Mouse (Mus musculus): ENCODE data around the gene Fmnl2. TPM values are rescaled to one million over a fixed set of nuclear protein-coding genes. Genes with fewer than 3 reads are reported as not detected.

Fmnl2 gene
- polyA plus RNA-seq, 1 experiment from 2014 or later: 17.1 TPM

DNA sequence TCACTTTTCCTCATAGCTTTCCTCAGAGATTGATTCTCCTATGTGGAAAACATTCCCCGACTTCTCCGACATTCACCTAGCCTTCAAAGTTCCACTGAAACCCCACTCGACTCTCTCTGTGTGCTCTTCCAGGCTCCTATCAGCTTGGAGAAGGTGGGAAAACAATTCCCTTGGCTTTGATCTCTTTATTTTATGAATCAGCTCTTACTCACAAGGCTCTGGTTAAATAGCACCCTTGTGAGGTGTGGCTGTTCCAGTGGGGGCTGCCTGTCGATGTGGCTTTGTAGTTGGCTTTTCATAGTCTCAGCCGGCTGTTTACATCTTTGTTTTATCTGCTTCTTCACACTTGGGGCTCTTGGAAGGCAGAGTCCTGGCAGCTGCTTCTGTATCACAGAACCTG lies 10.5 kb downstream of the Fmnl2 start:
- Histone ChIP-seq H3K4me2 (no peak overlapping the region), H3K27ac (no peak overlapping the region), H3K4me3 (no peak overlapping the region), H3K36me3 (ENCODE audit: poor library complexity, severe bottlenecking) (peaks cover 16% of the 10 kb centered on the region), H3K4me1 (peaks cover 18% of the 10 kb centered on the region), H3K9me3 (replicated peaks) (peaks cover 7% of the 10 kb centered on the region; the same call in 1 of the 2 replicates), H3K9ac (no peak overlapping the region), H3K27me3 (no peaks in the 10 kb centered on the region)
- ATAC-seq: no peak
- WGBS: 85% methylated on average over 5 of the region's 5 CpGs

DNA sequence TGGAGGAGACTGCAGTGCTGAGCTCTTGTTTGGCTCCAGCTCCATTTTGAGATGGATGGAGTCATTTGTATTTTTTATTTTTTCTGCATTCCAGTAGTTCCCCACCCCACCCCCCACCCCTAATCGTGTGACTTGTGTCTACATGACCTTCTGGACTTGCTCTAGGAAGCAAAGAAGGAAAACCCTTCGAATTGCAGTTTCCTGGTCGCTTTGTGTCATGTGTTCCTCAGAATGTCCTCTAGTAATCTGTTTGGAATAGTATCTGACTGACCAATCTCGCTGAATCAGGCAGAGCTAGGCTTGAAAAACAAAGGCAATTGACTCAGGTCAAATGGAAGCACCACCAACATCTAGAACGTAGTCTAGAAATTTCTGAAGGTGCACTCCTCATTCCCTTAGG lies 15.0 kb downstream of the Fmnl2 start:
- Histone ChIP-seq H3K4me2 (no peak overlapping the region), H3K4me1 (peaks cover 47% of the 10 kb centered on the region), H3K27ac (no peak overlapping the region), H3K9ac (no peak overlapping the region), H3K27me3 (no peaks in the 10 kb centered on the region), H3K36me3 (ENCODE audit: poor library complexity, severe bottlenecking) (peaks cover 5% of the 10 kb centered on the region), H3K9me3 (replicated peaks) (0 out of 2 replicates have a peak, but pooled peaks cover 2% of the 10 kb centered on the region), H3K4me3 (no peak overlapping the region)
- 85% methylated on average over 5 of the region's 5 CpGs for WGBS
- no peak for ATAC-seq

DNA sequence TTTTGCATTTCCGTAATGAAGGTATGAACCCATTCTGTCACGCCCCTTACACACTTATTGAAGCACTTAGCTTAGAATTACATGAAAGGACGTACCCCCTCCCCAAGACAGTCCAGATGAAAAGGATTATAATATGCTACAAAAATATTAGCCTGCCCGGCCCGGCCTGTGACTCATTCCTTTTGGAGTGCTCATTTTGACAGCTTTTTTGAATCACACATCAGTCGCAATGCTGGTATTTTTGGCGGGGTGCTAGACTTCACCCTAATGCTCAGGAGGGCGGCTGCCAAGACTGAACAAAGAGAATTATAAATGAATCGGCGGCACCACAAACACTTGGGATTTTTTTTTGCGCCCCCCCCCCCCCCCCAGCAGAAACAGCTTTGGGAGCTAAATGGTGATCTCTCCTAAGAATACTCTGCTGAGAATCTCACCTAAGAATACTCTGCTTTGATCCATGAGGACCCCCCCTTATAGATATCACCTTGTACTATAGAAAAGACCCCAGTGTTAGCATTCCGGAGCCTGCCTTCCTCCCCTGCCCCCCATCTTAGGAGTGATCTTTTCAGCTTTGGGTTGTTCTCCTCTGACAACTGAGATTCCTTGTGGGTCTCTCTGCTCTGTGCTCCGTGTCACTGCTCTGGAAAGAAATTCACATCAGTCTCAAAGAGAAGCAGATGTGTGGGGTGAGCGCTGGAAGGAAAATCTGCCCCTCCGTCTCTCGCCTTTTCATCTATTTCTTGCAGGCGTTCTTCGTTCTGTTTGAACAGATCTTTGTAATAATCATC lies 15.8 kb downstream of the Fmnl2 start:
- Histone ChIP-seq H3K4me2 (peak overlapping the region; percentile 36), H3K4me3 (no peak overlapping the region), H3K9me3 (replicated peaks) (no peaks in the 10 kb centered on the region), H3K9ac (peak overlapping the region; percentile 35; the same call in 1 of the 2 replicates), H3K27ac (peak overlapping the region; percentile 75), H3K4me1 (peaks cover 48% of the 10 kb centered on the region), H3K27me3 (no peaks in the 10 kb centered on the region), H3K36me3 (ENCODE audit: poor library complexity, severe bottlenecking) (no peaks in the 10 kb centered on the region)
- WGBS: 51% methylated on average over 18 of the region's 18 CpGs
- peak; percentile 85 for ATAC-seq

DNA sequence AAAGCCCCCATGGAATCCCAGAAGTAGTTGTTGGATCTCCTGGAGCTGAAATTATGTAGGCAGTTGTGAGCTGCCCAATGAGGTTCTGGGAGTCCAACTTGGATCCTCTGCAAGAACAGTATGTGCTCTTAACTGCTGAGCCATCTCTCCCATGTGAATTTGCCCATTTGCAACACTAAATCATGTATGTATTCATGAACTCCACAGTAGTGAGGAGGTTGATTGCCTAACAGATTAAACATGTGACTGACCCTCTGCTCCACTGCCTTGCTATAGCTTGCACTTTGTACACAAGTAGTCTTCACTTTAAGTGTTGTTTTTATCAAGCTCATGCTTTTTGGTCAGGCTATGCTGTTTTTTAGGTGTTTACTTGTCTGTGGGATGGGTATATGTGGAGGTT lies 17.1 kb downstream of the Fmnl2 start:
- no peak overlapping the region for H3K4me2 ChIP-seq
- H3K27ac ChIP-seq: no peak overlapping the region
- peaks cover 46% of the 10 kb centered on the region for H3K4me1 ChIP-seq
- no peak overlapping the region for H3K4me3 ChIP-seq
- no peaks in the 10 kb centered on the region for H3K9me3 ChIP-seq (replicated peaks)
- H3K36me3 ChIP-seq (ENCODE audit: poor library complexity, severe bottlenecking): no peaks in the 10 kb centered on the region
- H3K27me3 ChIP-seq: no peaks in the 10 kb centered on the region
- ATAC-seq: no peak
- H3K9ac ChIP-seq: no peak overlapping the region

DNA sequence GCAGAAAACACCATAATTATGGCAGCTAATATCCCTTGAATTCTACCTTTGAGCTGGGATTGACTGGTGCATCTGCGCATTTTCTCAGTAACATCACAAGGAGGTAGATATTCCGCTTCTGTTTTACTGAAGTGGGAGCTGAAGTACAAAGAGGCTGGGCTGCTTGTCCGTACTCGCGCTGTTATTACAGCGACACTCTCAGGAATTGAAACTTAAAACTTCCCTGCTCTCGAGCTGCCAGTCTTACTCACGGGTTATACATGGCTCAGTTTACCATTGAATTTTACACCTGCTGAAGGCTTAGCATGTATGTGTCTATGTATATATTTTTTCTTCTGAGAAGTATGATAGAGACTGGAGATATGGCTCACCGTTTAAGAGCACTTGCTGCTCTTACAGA lies 18.1 kb downstream of the Fmnl2 start:
- Histone ChIP-seq H3K27ac (no peak overlapping the region), H3K36me3 (ENCODE audit: poor library complexity, severe bottlenecking) (no peaks in the 10 kb centered on the region), H3K9ac (no peak overlapping the region), H3K27me3 (no peaks in the 10 kb centered on the region), H3K4me1 (peaks cover 45% of the 10 kb centered on the region), H3K4me2 (no peak overlapping the region), H3K4me3 (no peak overlapping the region), H3K9me3 (replicated peaks) (no peaks in the 10 kb centered on the region)
- 85% methylated on average over 9 of the region's 9 CpGs for WGBS
- no peak for ATAC-seq

DNA sequence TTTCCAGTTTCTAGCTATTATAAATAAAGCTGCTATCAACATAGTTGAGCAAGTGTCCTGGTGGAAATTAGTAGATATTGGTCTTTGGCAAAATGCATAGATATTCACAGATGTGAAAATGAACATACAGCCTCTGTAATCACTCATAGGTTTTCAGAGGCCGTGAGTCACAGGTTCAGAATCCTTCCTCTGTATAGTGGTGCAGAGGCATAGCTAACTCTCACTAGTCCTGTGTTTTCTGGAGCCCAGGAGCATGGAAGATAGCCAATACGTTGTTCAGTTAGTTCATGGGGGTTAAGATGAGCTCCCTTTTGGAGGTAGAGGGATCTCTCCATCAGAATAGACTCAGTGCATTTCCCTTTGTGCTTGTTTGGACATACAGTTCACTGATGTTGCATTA lies 25.7 kb downstream of the Fmnl2 start:
- no peak overlapping the region for H3K4me2 ChIP-seq
- H3K4me3 ChIP-seq: no peak overlapping the region
- no peaks in the 10 kb centered on the region for H3K9me3 ChIP-seq (replicated peaks)
- peaks cover 39% of the 10 kb centered on the region for H3K4me1 ChIP-seq
- H3K27me3 ChIP-seq: no peaks in the 10 kb centered on the region
- no peak overlapping the region for H3K27ac ChIP-seq
- 96% methylated on average over 2 of the region's 2 CpGs for WGBS
- no peak for ATAC-seq
- H3K36me3 ChIP-seq (ENCODE audit: poor library complexity, severe bottlenecking): no peaks in the 10 kb centered on the region
- H3K9ac ChIP-seq: no peak overlapping the region

DNA sequence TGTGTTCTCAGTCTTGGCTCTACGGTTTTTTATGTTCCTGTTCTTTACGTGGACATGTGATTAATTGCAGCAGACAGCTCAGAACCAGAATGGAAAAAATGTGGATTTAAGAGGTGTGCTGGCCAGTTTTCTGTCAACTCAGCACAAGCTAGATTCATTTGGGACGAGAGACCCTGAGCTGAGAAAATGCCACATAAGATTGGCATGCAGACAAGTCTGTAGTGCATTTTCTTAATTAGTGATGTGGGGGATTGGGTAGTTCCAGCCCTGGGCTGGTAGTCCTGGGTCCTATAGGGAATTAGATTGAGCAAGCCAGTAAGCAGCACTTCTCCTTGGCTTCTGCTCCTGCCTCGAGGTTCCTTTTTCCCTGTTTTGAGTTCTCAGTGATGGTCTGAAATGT lies 26.4 kb downstream of the Fmnl2 start:
- ATAC-seq: no peak
- WGBS: 71% methylated on average over 4 of the region's 4 CpGs
- H3K9me3 ChIP-seq (replicated peaks): no peaks in the 10 kb centered on the region
- no peak overlapping the region for H3K9ac ChIP-seq
- H3K36me3 ChIP-seq (ENCODE audit: poor library complexity, severe bottlenecking): no peaks in the 10 kb centered on the region
- H3K27ac ChIP-seq: no peak overlapping the region
- H3K4me1 ChIP-seq: peaks cover 39% of the 10 kb centered on the region
- no peak overlapping the region for H3K4me3 ChIP-seq
- no peak overlapping the region for H3K4me2 ChIP-seq
- H3K27me3 ChIP-seq: no peaks in the 10 kb centered on the region

DNA sequence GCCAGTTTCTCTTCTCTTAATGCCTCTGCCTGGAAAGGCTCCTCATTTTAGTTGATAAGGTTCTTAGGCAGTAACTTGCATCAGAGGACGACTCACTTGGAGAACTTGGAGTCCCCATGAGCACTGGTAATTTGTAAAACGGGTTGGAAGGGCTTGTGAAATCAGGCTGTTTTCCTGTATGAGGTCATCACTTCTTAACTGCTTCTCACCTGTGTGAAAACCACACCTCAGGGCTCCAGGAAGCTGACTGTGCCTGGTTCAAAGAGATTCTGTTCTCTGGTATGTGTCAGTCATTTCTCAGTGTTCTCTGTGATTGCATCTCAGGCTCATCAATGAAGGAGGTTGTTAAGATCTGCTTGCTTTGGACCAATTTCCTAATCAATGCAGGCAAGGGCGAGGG lies 27.4 kb downstream of the Fmnl2 start:
- Histone ChIP-seq H3K4me1 (peaks cover 36% of the 10 kb centered on the region), H3K9ac (no peak overlapping the region), H3K27me3 (no peaks in the 10 kb centered on the region), H3K9me3 (replicated peaks) (no peaks in the 10 kb centered on the region), H3K27ac (no peak overlapping the region), H3K4me2 (no peak overlapping the region), H3K4me3 (no peak overlapping the region), H3K36me3 (ENCODE audit: poor library complexity, severe bottlenecking) (no peaks in the 10 kb centered on the region)
- WGBS: 77% methylated on average over 3 of the region's 3 CpGs
- no peak for ATAC-seq

DNA sequence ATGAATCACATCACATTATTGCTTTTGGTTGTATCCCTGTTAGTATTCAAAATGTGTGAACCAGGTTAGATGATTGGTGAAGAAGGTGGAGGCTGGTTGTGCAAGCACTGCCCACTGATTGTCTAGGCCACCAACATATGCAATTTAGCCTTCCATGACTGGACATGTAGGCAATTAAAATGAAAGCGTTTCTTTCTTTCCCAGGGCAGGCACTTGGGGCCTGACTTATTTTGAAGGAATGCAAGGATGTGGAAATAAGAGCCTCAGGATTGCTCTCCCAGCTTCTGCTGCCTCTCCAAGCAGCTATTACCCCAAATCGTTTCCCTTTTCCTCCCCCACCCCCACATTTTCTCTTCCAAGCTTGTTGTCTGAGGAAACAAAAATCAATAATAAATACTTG lies 29.6 kb downstream of the Fmnl2 start:
- WGBS: 54% methylated on average over 2 of the region's 2 CpGs
- Histone ChIP-seq H3K4me3 (no peak overlapping the region), H3K27me3 (no peaks in the 10 kb centered on the region)

DNA sequence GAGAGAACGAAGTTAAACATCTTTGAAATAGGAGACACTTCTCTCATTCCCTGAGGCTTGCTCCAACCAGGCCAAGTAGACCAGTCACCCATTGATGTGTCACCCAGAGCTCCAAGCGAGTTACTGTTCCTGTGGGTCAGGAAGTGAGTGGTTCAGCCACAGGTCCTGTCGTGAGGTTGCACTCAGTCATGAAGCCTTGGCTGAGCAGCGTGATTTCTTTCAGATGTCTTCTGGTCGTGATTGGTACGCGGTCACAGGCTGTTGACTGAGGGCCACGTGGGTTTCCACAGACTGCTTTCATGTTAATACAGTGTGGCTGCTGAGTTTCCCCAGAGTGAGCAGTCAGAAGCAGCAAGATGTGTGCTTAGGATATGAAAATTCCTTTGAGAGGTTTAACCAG lies 33.5 kb downstream of the Fmnl2 start:
- Histone ChIP-seq H3K36me3 (ENCODE audit: poor library complexity, severe bottlenecking) (no peaks in the 10 kb centered on the region), H3K4me1 (peaks cover 26% of the 10 kb centered on the region), H3K4me2 (no peak overlapping the region), H3K9me3 (replicated peaks) (no peaks in the 10 kb centered on the region), H3K27ac (no peak overlapping the region), H3K9ac (no peak overlapping the region), H3K27me3 (no peaks in the 10 kb centered on the region), H3K4me3 (no peak overlapping the region)
- ATAC-seq: no peak
- 86% methylated on average over 8 of the region's 8 CpGs for WGBS

More for the DNA sequence above, 29.6 kb downstream of the Fmnl2 start:
- Histone ChIP-seq H3K27ac (no peak overlapping the region), H3K4me1 (peaks cover 36% of the 10 kb centered on the region), H3K4me2 (no peak overlapping the region), H3K9me3 (replicated peaks) (no peaks in the 10 kb centered on the region), H3K36me3 (ENCODE audit: poor library complexity, severe bottlenecking) (no peaks in the 10 kb centered on the region), H3K9ac (no peak overlapping the region)
- ATAC-seq: no peak

DNA sequence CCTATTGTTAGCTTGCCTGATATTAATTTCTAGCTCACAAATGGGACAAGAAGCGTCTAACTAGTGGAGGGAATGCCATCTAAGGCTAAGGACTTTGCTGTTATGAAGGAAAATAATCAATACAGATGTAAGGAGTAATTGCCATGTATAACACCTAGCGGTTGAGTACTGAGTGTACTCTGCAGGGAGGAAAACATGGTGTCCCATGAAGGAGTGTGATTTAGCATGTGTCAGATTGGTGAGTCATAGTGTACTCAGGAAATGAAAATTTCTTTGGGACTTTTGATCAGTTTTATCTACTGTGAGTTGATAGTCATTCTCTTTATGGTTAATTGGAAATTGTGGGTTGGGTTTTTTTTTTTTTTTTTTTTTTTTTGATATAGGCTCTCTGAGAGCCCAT lies 34.1 kb downstream of the Fmnl2 start:
- Histone ChIP-seq H3K9ac (no peak overlapping the region), H3K4me1 (peaks cover 24% of the 10 kb centered on the region)
- WGBS: 87% methylated on average over 2 of the region's 2 CpGs

DNA sequence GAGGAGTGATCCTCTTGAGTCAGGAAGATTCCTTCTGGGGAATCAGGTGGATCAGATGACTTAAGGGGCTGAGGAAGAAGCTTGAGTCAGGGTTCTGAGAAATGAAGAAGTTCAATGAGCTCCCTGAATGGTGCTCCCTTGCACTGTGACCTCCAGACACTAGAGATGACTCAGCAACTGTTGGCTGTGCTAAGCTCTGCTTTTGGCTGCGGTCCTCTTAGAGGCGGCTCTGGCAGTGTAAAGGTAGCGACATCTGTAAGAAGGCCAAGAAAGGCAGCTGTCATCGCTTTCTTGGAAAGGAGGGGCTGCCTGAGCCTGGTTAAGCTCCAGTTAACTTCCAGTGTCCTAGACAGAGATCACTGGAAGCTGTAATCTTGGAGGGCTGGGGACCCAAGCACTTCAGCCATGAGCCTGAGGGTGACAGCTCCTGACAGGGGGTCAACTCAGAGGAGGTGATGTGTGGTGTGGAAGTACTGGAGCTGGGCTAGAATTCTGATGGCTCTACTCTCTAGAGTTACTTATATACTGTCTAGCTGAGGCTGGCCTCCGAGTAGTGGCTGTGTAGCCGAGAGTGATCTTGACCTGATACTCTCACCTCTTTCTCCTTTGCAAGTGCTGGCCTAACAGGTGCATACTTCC lies 37.4 kb downstream of the Fmnl2 start:
- H3K27ac ChIP-seq: no peak overlapping the region
- H3K9me3 ChIP-seq (replicated peaks): no peaks in the 10 kb centered on the region
- no peak overlapping the region for H3K4me2 ChIP-seq
- peaks cover 34% of the 10 kb centered on the region for H3K4me1 ChIP-seq
- no peaks in the 10 kb centered on the region for H3K36me3 ChIP-seq (ENCODE audit: poor library complexity, severe bottlenecking)
- no peaks in the 10 kb centered on the region for H3K27me3 ChIP-seq
- H3K9ac ChIP-seq: no peak overlapping the region
- 0 out of 2 replicates have a peak, but pooled peaks have one; percentile 27 for ATAC-seq
- H3K4me3 ChIP-seq: no peak overlapping the region
- 70% methylated on average over 6 of the region's 6 CpGs for WGBS

More for the DNA sequence above, 34.1 kb downstream of the Fmnl2 start:
- H3K4me3 ChIP-seq: no peak overlapping the region
- no peaks in the 10 kb centered on the region for H3K36me3 ChIP-seq (ENCODE audit: poor library complexity, severe bottlenecking)
- H3K4me2 ChIP-seq: no peak overlapping the region
- no peaks in the 10 kb centered on the region for H3K9me3 ChIP-seq (replicated peaks)
- H3K27ac ChIP-seq: no peak overlapping the region
- H3K27me3 ChIP-seq: no peaks in the 10 kb centered on the region
- ATAC-seq: no peak

Data from forebrain, embryonic 13.5 days (tissue).